Mouse (Mus musculus) retina, postnatal 7 days (tissue): ENCODE results near the gene Ubxn10.

Experiments used
- DNase-seq: peaks from one replicate; pipeline ENCODE4 v3.0.0-alpha.2; 2012; ENCODE audit warnings: low read depth, low spot score

Ubxn10 gene

DNA sequence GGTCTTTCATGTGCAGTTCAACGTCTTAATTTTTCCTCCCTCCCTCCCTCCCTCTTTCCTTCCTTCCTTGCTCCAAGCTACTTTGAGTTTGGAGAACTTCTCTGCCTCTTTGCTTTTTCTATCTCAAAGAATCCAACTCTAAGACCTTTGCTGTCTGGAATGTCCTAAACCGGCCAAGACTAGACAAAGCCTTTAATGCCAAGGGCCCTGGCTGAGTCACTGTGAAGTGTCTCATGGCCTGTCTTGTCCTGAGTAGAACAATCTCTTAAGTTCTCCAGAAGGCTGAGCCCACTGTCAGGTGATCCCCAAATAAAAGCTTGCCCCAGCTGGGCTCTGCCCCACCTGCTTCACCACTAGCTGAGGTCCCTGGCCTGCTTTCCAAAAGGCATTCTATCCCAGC lies 34.9 kb downstream of the Ubxn10 start:
- DNase-seq = no peak

- DNase-seq = no peak
Measured at GRCm38 (mm10) chr4:138701111-138701510, 35.9 kb downstream of the Ubxn10 start.

- peak; percentile 70 for DNase-seq
Measured at GRCm38 (mm10) chr4:138700184-138700982, 36.6 kb downstream of the Ubxn10 start.

GRCm38 (mm10) chr4:138698296-138698695 lies 38.7 kb downstream of the Ubxn10 start:
- no peak for DNase-seq

DNA sequence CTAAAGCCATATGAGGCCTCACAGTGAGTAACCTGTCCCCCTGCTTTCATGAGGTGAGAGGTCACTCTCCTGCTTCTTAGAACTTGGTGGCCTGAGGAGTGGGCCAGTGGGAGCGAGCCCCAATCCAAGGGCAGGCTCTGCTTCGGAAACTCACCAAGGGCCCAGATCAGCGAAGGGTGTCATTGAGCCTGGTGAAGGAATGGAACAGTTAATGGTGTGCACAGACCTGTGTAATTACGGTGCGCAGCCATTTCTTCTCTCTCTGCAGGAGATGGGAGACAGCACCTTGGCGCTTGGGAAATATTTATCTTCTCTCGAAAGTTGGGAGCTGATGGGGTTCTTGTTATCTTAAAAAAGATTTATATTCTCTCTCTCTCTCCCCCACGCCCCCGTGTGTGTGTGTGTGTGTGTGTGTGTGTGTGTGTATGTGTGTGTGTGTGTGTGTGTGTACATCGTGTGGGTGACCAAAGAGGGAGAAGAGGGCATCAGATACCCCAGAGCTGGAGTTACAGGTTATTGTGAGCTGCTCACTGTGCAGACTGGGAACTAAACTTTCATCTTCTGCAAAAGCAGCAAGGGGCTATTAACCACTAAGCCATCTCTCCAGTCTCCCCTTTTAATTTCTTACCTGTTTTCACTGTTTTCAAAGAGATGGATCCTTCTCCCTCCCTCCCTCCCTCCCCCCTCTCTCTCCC lies 39.7 kb downstream of the Ubxn10 start:
- DNase-seq = no peak

GRCm38 (mm10) chr4:138696720-138697119 lies 40.2 kb downstream of the Ubxn10 start:
- DNase-seq = no peak

GRCm38 (mm10) chr4:138693043-138693692 lies 43.8 kb downstream of the Ubxn10 start:
- no peak for DNase-seq

- no peak for DNase-seq
Measured at GRCm38 (mm10) chr4:138691443-138692181, 45.4 kb downstream of the Ubxn10 start.

GRCm38 (mm10) chr4:138690561-138690960 lies 46.4 kb downstream of the Ubxn10 start:
- DNase-seq = no peak

DNA sequence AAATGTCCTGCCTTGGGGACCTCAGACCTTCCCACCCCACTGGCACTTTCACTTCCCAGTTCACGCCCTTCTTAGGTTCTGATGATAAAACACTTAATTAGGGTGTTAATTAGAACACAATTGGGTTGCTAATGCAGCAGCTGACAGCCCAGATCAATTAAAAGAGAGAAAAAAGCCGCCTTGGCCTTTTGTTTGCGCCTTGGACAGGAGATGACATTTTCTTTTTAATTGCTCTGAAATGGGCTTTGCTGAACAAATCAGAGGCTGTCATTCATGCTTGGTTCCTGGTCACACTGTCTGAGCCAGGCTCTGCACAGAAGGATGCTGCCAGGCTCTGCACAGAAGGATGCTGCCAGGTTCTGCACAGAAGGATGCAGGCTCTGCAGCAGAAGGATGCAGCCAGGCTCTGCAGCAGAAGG lies 47.9 kb downstream of the Ubxn10 start:
- DNase-seq = no peak

GRCm38 (mm10) chr4:138685813-138686212 lies 51.2 kb downstream of the Ubxn10 start:
- no peak for DNase-seq

- DNase-seq = no peak
Measured at GRCm38 (mm10) chr4:138682760-138683159, 54.2 kb downstream of the Ubxn10 start.

DNA sequence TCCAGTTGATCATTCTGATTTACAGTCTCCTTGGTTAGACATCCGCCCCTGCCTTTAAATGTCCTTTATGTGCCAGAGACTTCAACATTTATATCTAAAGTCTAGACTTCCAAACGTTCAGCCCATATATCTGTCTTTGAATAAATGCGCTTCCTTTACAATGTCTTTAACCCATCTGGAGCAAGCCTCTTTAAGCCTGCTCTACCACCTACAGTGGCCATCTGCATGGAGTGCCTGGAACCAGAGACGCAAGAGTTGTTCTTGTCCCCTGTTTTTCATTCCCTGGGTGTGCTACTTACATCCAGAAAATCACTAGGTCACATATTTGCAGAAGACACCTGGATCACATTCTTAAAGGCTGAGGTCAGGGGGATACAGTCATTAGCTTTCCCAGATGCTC lies 56.8 kb downstream of the Ubxn10 start:
- DNase-seq = no peak

- peak; percentile 53 for DNase-seq
Measured at GRCm38 (mm10) chr4:138677579-138677978, 59.4 kb downstream of the Ubxn10 start.

GRCm38 (mm10) chr4:138676480-138676879 lies 60.5 kb downstream of the Ubxn10 start:
- DNase-seq = no peak

DNA sequence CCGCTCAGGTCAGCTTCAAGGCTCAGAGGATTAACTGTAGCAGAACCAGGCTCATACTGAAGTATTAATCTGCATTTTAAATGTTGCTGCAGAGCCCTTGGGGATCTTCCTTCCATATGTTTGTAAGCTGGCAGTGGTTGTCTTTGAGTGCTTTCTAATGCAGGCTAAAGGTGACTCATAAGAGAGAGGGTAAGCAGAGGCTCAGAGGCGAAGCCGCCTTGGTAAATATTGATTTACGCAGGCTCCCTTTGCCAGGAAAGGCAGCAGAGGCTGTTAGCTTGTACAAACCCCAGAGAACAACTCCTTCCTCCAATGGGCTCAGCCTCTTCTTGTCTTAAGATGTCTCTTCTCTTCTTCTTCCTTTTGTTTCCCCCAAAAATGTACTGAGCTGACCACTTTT lies 64.8 kb downstream of the Ubxn10 start:
- no peak for DNase-seq

DNA sequence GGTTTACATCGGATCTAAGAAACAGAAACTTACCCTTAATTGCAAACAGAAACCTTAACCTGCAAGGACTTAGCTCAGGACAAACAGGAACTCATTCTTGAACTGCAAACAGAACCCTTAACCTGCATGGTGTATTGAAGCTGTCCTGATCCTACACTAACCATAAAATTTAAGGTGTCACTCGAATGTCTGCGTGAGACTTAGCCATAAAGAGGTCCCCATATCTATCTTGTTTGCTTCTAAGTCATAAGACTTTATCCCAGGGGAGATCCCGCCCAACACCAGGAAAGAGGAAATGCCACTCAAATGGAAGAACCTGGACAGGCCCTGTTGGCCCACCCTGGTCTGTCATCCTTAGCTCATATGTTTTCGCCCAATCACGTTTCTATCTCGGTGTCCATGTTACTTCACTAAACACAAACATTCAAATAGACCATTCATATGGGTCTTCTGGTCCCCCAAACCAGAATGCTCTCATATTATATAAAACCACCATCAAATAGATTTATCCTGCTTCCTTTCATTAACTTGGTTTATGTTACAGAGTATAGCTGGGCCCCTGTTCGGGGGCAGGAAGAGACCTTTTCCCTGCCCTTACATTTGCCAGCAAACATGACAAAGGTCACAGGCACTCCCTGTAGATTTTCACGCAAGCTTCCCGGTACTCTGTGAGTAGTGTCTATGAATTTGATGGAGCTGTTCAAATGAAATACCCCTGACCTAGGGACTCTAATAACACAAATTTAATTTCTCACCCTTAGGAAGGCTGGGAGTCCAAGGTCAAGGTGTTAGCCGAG lies 66.7 kb downstream of the Ubxn10 start:
- no peak for DNase-seq

- no peak for DNase-seq
Measured at GRCm38 (mm10) chr4:138666521-138666920, 70.4 kb downstream of the Ubxn10 start.

DNA sequence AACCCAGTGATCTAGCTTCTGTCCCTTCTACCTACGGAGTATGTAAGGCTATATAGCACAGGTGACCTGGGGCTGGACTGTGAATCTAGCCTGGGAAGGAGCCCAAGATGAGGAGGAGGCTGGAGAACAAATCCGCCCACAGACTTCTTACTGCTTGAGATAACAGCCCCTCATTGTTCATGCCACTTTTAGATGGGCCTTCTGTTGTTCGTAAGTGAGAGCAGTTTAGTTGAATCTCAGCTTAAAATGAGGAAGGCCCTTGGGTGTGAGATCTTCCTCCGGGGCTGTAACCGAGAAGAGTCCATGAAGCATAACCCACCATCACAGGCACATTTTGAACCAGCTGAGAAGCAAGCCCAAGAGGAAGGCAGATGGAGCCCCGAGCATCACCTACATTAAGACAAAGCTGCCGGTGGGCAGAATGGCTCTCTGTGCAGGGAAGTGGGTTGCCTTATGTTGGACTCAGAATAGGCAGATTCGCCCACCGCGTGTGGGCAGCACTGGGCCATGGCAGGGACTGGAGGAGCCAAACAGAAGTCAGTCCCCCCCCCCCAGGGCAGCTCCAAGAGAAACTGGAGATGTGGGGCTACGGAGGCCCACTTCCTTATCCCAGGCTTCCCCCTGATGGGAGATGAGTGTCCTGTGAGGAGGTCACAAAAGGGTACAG lies 76.9 kb downstream of the Ubxn10 start:
- no peak for DNase-seq
